Mouse (Mus musculus): ENCODE data around the gene Apoe.

Gene Apoe

DNA sequence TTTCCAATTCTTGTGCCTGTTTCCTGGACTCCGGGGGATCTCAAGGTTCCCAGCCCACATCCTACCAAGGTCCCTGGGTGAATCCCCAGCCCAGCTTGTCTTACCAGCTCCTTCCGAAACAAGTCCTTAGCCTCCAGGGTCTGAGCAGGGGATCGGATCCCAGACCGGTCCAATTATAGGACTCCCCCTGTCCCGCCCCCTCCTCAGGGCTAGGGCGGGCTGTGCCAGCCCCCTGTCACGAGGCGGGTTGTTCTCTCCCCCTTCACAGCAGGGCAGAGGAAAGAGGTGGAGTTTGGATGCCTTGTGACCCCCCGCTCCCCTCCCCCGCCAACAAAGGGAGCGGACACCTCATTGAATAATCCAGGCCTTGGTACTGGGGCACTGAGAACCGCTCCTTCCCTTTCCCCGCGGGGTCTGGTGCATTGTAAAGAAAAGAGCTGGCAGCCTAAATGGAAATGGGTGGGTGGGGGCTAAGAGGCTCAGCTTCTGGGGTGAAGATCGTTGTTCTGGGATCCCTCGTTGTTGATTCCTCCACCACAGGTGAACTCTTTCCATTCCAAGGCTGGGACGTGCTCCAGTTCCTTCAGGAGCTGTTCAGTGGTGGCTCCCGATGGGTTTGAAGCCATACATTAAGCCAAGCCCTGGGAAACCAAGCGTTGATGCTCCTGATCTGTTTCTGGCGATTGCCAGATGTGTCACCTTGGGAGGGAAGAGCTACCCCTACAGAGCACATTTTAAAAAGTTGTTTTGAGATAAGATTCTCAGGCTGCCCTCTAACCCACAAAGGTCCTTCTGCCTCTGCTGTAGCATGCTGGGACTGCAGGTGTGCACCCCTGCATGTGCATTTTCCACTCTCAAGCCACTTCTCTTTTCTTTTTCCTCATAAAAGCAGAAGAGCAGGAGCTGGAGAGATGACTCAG, at the start of gene Apoe:
Gene Apoe, minus strand, starts transcription at position 282 of the 920 bp plus-strand sequence.
- CTCF ChIA-PET, result interaction anchor here (0.6 to 1.5 kb wide), 5 partner anchors 11 to 37 kb away, joined by 3 to 6 read pairs (median 3); no protein-coding TSS in a partner anchor

- CTCF ChIA-PET, result interaction anchor here (0.6 kb wide), 1 partner anchor 38 kb away, joined by 5 read pairs; no protein-coding TSS in a partner anchor
These were observed 48.6 kb upstream of the Apoe start for GRCm38 (mm10) chr7:19747420-19748218.

DNA sequence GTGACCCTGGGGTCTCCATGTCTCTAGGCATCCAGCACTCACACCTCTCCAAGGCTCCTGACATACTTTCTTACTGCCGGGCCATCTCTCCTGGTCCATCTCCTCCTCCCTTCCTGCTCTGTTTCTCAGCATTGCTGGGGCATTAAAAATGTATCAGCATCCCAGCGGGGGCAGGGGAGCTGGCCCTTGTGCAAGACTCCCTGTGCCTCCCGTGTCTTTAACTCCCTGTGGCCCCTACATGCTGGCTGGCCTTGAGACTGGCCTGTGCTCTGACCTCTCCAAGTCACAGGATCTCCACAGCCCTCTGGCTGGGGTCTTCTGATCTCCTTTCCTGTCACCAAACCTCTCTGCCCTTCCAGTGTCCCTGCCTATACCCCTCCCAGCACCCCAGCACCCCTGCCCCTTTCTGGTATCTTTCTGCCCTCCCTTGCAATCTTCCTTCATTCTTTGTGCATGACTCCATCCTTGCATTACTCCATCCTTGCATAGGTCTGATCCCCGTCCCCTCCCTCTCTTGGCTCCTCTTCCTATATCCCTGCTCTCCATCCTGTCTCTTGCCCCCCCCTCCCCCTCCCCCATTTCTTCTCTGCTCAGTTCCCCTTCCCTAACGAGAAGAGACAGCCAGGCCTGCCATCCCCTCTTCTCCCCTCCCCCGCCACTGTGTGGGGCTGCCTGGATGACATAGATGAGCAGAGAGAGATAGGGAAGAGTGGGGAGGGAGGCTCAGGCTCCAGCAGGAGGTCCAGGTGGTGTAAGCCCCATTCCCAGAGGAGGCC, 47.6 kb upstream of the Apoe start:
- CTCF ChIA-PET, result no interaction called here

DNA sequence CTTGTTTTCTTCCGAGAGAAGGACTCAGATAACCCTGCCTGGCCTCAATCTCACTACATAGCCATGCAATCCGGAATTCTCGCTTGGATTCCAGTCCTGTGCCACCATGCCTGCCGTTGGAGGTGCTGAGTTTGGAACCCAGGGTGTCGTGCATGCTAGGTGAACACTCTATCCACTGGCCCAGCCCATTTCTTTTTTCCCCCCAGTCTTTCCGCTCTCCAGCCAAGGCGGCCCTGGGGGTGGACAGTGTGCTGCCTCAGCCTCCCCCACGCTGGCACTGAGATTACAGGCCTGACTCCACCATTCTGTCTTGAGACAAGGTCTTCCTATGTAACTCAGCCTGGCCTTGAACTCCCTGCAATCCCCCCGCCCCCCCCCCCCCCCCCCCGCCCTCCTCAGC, 47.0 kb upstream of the Apoe start:
- CTCF ChIA-PET, result no interaction called here

DNA sequence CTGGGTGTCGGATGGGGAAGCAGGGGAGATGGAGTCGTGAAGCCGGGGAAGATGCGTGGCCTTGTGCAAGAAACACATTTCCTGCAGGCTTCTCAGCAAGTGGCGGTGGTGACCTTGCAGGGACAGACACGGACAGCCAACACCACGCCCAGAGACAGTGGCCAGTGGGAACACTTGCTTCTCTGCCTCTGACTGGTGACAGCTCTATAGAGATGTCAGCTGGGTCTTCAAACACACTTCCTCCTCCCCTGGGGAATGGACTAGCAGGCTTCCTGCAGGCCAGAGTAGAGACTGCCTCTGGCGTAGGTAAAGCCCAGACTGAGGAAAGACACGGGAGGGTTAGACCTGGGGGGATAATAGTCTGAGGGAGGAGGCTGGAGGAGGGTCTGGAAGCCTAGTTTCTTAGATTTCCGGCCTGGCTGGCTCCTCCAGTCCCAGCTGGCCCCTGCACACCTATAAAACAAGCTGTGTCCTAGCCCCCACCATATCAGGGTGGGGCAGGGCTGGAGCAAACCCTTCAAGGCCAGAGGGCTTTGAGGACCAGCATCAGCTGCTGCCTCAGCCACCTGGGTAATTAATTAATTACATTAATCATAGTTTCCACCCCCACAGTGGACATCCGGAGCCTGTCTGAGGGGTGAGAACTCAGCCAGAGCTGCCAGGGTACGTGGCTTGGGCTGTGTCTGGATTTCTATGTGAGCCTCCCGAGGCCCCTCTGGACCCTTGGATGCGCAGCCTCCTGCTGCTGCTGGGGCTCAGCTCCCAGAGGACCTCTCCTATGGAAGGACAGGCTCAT, 45.8 kb upstream of the Apoe start:
- CTCF ChIA-PET, result no interaction called here

GRCm38 (mm10) chr7:19743791-19744190, 44.8 kb upstream of the Apoe start:
- CTCF ChIA-PET, result no interaction called here

GRCm38 (mm10) chr7:19742468-19742867, 43.5 kb upstream of the Apoe start:
- CTCF ChIA-PET, result no interaction called here

- CTCF ChIA-PET, result no interaction called here
These were observed 42.5 kb upstream of the Apoe start for GRCm38 (mm10) chr7:19741329-19742031.

- CTCF ChIA-PET, result no interaction called here
These were observed 41.3 kb upstream of the Apoe start for GRCm38 (mm10) chr7:19740269-19740668.

GRCm38 (mm10) chr7:19738771-19739170, 39.8 kb upstream of the Apoe start:
- CTCF ChIA-PET, result no interaction called here

GRCm38 (mm10) chr7:19736389-19737057, 37.5 kb upstream of the Apoe start:
- CTCF ChIA-PET, result interaction anchor here (0.7 kb wide), 1 partner anchor 94 kb away, joined by 4 read pairs; no protein-coding TSS in a partner anchor

DNA sequence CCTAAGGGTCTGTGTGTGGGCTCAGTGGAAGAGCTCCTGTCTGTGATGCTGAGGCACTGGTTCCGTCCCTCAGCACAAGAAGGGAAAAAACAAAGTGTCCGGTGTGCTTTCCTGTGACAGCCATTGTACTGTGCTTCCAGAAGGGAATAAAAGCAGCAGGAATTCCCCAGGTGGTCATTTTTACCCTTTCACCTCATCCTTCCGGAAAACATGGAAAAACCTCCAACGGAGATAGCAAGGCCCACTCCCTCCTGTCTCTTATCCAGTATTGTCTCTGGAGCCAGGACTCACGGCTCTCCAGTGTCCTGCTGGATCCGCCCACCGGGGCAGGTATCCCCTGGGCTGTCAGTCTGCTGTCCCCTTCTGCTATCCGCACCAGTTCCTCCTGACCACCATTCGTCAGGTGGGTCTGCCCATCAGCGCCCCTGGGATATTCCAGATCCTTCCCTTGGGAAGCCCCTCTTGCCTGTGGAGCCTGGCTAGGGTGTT, 35.2 kb upstream of the Apoe start:
- CTCF ChIA-PET, result no interaction called here

DNA sequence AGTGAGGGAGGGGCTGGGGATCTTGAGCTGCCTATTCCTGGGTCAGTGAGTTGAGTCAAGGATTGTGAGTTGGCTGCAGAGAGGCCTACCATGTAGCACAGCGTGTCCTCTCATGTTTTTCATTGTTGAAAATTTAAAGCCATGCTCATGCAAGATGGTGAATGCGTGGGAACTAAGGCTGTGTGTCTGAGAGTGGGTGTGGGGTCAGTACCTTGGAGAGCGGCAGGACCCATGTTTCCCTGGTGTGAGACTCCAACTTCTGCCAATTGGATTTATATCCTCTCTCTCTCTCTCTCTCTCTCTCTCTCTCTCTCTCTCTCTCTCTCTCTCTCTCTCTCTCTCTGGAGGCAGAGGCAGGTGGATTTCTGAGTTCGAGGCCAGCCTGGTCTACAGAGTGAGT, 27.6 kb upstream of the Apoe start:
- CTCF ChIA-PET, result no interaction called here

- CTCF ChIA-PET, result no interaction called here
These were observed 25.2 kb upstream of the Apoe start for GRCm38 (mm10) chr7:19724167-19724566.

DNA sequence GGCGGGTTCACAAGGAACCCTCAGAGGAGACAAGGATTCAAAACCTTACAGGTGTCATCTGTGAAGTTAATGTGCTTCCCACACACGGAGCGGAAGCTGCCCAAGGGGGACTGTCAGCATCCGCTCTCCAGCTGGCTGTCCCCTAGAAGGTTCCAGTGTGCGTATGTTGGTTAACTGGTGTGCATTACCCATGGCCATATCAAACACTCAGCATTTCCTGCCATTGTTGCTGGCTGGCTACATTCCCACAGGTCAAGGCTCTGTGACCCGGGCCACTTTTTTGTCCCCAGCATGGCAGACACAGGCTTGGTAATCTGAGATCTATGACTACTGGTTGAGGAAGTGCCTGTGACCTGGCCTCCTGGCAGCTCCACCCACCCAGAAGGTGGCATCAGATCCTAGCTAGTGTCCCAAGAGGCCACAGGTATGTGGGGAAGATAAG, 23.8 kb upstream of the Apoe start:
- CTCF ChIA-PET, result interaction anchor here (0.8 kb wide), 1 partner anchor 21 kb away, joined by 4 read pairs; no protein-coding TSS in a partner anchor

DNA sequence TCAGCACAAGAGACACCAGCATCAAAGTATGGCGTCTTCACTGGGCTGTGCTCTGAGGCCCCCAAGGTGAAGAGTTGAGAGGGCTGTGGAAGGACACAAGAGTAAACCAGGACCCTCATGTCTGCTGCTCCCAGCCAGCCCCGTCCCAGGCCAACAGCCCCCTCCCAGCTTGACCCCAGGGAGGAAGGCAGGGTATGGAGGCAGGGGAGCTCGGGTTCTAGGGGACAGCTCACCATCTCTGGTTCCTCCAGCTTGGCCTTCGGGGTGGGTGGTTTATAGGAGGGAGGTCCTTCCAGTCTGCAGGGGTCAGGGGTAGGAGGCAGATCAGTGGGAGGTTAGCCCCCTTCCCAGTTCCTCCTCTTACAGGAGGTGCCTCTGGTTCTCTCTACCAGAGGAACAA, 20.2 kb upstream of the Apoe start:
- CTCF ChIA-PET, result no interaction called here

DNA sequence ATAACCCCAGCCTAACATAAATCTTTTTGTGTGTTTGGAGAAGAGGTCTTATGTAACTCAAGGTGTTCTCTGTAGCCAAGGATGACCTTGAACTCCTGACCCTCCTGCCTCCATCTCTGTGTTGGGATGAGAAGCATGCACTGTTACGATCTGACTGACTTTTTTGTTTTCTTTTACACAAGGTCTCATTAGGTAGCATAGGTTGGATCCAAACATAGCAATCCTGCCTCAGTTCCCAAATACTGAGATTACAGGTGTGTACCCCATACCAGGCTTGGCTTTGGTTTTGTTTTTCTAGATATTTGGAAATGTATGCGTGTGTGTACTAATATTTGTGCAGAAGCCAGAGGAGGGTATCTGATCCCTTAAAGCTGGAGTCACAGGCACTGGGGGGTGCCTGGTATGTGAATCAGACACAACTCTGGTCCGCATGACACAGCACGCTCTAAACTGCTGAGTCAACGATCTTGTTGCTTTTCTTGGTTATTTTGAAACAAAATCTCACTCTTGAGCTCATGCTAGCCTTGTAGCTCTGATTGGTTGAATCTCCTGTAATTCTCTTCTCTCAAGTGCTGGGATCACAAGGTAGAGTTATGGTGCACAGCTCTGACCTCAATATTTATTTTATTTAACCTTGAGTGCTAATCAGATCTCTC, 19.4 kb upstream of the Apoe start:
- CTCF ChIA-PET, result interaction anchor here (1.0 kb wide), 1 partner anchor 169 kb away, joined by 3 read pairs; no protein-coding TSS in a partner anchor

- CTCF ChIA-PET, result interaction anchor here (0.6 kb wide), 3 partner anchors 19 to 375 kb away, joined by 3 to 5 read pairs (median 3); no protein-coding TSS in a partner anchor
These were observed 18.4 kb upstream of the Apoe start for GRCm38 (mm10) chr7:19717346-19717745.

DNA sequence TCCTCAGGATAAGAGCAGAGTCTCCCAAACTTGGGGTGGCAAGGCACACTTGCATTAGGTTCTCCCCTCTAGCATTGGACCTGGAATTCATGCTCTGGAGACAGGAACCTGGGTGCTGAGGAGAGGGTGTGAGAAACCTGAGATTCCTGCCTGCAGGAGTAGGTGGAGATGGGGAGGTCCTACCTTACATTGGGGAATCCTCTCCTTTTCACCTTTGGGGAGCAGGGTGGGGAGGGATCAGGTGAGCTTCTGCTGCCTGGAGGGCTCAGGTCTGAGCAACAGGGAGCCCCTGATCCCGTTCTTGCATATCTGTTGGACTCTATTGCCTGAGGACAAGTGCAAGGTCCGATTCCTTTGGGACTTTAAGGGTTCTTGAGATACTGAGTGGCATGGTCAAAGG, 17.8 kb upstream of the Apoe start:
- CTCF ChIA-PET, result interaction anchor here (0.6 kb wide), 1 partner anchor 18 kb away, joined by 3 read pairs; no protein-coding TSS in a partner anchor

Measured in spleen, embryonic (tissue).